Mouse (Mus musculus) right cerebral cortex, adult 2 months (tissue): ENCODE measurements around the gene 1700030K09Rik.

ENCODE experiments used
- DNase-seq, 2 experiments: peaks; one replicate each; pipeline ENCODE4 v3.0.0; 2021 to 2022; ENCODE audit warnings: low spot score in 2 of 2

Gene 1700030K09Rik

GRCm38 (mm10) chr8:72443338-72443993 is at the start of gene 1700030K09Rik, which contains the start of gene Calr3:
TSS of gene 1700030K09Rik (plus strand) at chr8:72443880.
TSS of gene Calr3 (minus strand) at chr8:72443870.
- DNase-seq, result peak; percentile 99 to 100

GRCm38 (mm10) chr8:72401381-72401780 is 42.3 kb upstream of the 1700030K09Rik start:
- no peak for DNase-seq

DNA sequence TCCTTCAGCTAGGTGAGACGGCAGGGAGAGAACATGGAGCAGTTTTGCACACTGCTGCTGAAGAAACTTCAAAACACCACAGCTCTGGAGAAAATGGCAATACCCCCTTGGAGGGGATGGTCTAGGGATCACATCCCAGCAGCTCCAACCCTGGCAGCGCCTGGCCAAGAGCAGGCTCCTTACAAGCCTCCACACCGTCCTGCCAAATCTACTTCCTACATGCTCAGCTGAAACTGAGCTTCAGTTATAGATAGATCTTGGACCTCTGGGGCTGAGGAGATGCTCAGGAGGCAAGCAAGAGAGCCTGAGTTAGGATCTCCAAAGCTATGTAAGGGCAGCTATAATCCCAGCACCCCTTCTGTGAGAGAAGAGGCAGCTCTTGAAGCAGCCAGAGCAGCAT is 40.7 kb upstream of the 1700030K09Rik start:
- DNase-seq, result no peak

GRCm38 (mm10) chr8:72407878-72408277 is 35.8 kb upstream of the 1700030K09Rik start:
- no peak for DNase-seq

GRCm38 (mm10) chr8:72409443-72409842 is 34.2 kb upstream of the 1700030K09Rik start:
- no peak for DNase-seq

DNA sequence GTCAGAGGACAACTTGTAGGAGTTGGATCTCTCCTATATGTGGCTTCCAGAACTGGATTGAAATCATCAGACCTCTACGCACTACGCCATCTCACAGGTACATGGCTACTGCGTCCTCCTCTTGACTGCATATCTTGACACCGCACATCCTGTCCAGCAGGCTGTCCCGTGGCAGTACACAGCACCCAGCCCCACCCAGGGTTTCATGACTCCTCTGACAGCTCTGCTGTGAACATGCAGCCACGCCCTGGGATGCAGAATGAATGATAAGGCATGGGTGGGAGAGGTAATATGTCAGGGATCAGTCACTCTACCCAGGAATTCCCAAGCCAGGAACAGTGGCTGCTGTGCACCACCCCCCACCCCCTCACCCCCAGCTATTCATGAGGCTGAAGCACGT is 29.8 kb upstream of the 1700030K09Rik start:
- no peak for DNase-seq

DNA sequence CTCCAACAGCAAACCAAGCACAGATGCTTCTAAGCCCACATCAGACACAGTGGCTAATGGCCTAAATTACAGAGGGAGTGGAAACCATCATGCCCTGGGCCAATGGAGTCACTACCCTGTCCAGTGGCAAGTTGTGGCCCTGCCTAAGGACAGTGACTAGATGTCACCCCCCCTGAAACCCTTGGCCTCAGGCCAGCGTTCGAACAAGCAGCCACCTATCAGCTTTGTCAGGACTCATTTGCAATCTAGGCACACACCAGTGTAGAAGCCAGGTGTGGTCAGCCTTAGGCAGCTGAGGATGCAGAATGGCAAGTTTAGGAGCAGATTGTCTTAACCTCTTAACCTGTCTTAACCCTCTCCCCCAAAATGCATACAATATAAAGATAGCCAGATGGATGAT is 28.4 kb upstream of the 1700030K09Rik start:
- DNase-seq, result no peak

DNA sequence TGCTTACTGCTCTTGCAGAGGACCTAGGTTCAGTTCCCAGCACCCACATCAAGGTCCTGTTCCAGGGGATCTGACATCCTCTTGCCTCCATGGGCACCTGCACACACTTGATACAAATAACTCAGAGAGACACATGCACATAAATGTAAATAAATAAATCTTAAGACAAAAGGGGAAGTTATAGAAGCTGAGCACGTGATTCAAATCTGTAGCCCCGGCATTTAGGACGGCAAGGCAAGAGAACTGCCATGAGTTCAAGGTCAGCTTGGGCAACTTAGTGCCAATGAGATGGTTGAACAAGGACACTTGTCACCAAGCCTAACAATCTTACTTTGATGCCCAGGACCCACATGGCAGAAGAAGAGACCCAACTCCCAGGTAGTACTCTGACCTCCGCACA is 25.6 kb upstream of the 1700030K09Rik start:
- no peak for DNase-seq

- peak; percentile 29 to 46 for DNase-seq
These were observed 22.9 kb upstream of the 1700030K09Rik start for GRCm38 (mm10) chr8:72420571-72421361.

DNA sequence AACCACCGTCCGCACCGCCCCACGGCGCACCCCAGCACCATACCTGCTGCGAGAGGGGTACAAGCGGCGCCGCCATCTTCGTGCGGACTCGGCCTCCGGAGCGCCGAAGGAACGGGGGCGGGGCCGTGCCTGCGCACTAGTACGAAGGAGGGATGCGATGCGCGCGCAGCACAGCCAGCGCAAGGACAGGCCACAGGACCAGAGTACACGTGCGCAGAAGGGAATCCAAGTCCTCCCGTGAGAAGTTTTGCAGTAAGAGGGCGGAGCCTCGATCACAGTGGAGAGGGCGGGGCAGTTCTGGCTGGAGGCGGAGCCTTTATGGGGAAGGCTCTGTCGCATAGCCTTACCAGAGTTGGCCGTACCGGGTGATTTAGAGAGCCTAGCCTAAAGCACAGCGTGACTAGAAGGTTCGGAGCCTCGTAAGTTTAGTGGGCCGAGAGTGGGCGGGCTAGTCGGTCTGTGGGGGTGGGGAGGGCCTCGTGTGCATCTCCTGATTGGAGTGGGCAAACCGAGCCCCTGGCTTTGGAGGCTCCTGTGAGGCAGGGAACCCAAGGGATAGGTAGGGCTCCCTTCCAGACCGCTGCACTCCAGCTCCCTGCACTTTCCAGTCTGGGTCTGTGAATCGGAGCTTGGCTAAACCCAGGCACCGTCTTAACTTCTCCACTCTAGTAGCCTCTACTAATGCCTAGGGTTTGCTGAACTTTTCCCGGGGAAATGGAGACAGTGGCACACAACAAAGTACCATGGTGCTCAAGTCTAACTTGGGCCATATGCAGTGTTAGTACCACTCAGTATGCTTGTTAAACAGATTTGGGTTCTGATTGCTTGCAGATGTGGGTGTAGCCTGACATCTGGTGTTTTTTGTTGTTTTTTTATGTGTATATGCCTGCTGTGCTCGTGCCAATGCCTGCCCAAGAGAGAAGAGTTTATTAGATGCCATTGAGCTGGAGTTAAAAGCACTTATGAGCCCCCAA is 22.0 kb upstream of the 1700030K09Rik start, which contains the start of gene Eps15l1:
Gene Eps15l1, minus strand, starts transcription at position 99 of the 974 bp plus-strand sequence.
- DNase-seq, result peak; percentile 97 to 99

GRCm38 (mm10) chr8:72422926-72423325 is 20.8 kb upstream of the 1700030K09Rik start:
- DNase-seq, result no peak

GRCm38 (mm10) chr8:72429676-72430075 is 14.0 kb upstream of the 1700030K09Rik start:
- DNase-seq, result no peak

- no peak for DNase-seq
These were observed 8.7 kb upstream of the 1700030K09Rik start for GRCm38 (mm10) chr8:72434952-72435351.

DNA sequence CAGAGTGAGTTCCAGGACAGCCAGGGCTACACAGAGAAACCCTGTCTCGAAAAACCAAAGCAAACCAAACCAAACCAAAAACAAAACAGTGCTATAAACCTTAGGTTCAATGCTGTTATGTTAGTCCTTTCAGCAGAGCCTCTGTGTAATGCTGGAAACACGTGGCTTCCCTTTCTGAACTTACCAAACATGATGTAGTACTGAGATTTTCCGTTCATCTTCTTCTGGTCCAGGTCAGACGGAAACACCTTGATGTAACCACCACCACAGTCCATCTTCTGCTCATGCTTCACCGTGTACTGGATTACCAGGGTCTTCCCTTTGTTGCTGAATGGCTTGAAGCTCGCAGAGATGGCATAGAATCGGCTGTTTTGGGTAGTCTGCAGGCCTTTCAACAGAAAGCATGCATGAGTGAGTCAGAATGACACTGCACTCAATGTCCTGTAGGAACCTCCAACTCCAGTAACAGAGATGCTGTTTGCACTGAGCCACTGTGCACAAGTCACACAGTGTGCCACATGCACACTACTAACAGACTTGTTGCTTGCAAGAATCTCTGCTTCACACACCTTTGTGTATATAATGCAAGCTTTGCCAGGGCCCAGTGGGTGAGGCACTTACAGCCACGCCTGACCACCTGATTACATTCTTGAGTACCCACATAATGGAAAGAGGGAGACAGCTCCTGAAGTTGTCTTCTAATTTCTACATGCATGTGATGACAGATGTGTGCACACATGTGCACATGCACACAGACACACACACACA is 5.2 kb upstream of the 1700030K09Rik start:
- DNase-seq, result no peak

DNA sequence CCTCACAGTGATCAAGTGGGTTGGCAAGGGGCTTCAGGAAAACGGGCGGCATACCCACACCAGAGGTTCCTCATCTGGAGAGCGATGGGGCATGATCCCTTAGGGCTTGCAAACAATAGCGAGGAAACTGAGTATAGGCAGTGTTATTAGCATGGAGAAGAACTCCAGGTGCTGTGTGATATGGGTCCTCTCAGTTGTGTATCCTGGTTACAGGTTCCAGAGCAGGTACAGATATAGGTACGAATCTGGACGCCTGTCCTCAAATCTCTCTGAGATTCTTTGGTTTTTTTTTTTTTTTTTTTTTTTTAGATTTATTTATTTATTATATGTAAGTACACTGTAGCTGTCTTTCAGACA is 292 bp downstream of the 1700030K09Rik start:
- no peak for DNase-seq

GRCm38 (mm10) chr8:72445071-72445470 is 1.4 kb downstream of the 1700030K09Rik start:
- no peak for DNase-seq

- DNase-seq, result no peak
These were observed 7.8 kb downstream of the 1700030K09Rik start for GRCm38 (mm10) chr8:72451516-72451915.

DNA sequence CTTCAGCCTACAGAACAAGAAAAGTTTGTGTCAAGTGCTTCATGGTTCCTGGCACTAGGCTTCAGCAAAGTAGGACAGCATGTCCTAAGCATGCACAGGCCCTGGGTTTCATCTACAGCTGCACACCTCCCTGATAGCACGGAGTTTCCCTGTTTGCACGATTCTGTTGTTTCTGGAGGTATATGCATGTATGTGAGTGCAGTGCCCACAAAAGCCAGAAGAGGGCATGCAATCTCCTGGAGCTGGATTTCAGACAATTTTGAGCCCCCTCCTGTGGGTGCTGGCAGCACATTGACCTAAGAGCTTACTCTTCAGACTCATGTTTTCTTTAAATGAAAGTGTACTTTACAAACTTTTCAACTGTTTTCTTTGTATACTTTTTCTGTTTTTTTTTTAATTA is 10.2 kb downstream of the 1700030K09Rik start:
- no peak for DNase-seq

DNA sequence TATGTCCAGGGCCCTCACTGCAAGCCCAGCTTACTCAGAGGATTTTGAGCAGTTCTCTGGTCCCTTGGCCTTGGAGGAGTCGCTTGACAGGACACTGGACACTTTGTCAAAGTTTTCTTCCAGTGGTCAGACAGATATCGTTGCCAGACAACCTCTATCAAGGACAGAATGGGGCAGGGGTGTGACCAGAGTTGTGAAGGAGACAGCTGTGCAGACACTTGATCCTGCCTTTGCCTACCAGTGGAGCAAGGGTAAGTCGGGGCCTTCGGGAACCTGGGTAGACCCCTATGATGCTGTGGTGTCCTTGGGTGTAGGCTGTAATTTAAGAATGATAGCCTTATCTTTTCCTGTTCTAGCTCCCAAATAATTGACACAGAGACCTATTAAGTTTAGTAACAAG is 11.6 kb downstream of the 1700030K09Rik start:
- no peak for DNase-seq

DNA sequence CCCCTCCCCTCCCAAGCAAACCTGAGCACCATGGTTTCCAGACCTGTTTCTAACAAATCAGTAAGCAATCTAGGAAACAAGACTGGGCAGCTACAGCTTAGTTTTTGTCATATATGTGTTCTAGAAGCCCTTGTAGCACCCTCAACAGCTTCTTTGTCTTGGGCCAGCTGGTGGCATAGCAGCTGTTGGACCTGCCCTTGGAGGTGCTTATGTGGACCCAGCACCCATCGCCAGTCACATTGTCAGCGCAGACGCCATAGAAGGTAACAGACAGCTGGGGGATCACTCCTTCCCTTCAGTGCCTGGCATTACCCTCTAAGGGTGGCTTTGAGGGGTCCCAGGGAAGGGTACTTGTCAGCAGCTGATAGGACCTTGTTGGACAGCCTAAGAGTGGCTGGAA is 14.1 kb downstream of the 1700030K09Rik start:
- DNase-seq, result no peak

DNA sequence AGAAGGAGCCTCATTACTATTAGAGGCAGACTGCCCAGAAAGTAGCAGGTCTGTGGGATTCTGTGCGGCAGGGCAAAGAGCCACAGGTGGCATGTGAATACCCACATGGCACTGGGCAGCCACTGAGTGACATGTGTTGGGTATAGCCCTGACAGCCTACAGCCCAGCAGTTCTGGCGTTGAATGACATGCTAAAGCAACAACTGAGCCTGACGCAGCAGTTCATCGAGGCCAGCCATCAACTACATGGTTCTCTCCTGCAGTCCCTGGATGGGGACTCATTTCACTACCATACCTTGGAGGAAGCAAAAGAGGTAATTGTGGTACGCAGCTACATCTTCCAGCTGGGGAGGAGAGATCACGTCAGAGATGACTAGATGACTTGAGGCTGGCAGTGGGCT is 14.8 kb downstream of the 1700030K09Rik start:
- no peak for DNase-seq
